Mouse (Mus musculus) frontal cortex, postnatal 14 days (tissue): ENCODE measurements around the gene Hdac6.
A peak's percentile ranks its signal among the peaks of the same experiment; 100 is the strongest.
"Not testable (repeated sequence)": the region's sequence is repeated elsewhere in the genome, so short reads cannot be mapped to it uniquely, and the experiment has no call there.

Experiments used
- DNase-seq, 2 experiments: peaks; one replicate each; pipeline ENCODE4 v3.0.0; 2022; ENCODE audit warnings: low spot score in 2 of 2

The Hdac6 gene

DNA sequence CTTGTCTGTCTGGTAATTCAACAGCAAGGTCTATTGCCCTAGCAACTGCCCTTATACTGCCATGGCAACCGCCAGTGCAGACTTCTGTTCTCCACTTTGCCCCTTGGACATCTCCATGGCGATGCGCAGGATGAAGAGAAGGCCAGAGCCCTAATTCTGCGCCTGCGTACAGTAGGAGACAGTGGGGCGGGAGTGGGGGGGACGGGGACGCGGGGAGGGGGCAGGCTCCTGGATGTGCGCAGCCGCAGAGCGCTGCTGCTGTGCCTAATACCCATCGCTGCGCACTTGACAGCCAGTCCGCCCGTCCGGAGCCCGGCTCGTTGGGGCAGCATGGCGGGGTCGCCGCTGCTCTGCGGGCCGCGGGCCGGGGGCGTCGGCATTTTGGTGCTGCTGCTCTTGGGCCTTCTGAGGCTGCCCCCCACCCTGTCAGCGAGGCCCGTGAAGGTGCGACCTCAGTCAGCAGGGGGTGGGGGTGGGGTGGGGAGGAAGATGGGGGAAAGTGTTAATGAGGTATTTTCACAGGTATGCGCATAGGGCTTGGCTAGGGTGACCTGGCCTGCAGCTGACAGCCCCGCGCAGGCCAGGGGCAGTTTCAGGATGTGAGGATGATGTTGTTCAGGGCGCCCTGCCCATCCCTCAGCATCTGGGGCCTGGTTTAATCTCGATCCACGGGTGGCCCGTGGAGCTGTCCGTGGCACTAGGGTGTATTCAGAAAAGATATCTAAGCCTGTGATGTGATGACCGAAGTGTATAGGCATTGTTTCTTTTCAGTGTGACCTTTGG, 27.9 kb downstream of the Hdac6 start, which contains the start of gene Pcsk1n:
TSS of gene Pcsk1n (plus strand) at position 222 of the 783 bp plus-strand sequence.
- DNase-seq = peak in 1 of 2 experiments; percentile 38

DNA sequence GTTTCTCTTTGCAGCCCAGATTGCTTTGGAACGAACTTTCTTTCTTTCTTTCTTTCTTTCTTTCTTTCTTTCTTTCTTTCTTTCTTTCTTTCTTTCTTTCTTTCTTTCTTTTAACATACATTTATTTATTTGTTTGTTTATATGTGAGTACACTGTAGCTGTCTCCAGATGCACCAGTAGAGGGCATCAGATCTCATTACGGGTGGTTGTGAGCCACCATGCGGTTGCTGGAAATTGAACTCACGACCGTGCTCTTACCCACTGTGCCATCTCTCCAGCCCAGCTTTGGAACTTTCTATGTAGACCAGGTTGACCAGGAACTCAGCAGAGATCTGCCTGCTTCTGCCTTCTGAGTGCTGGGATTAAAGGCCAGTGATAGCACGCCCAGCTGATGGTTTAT, 29.7 kb downstream of the Hdac6 start:
- not testable (repeated sequence) for DNase-seq

DNA sequence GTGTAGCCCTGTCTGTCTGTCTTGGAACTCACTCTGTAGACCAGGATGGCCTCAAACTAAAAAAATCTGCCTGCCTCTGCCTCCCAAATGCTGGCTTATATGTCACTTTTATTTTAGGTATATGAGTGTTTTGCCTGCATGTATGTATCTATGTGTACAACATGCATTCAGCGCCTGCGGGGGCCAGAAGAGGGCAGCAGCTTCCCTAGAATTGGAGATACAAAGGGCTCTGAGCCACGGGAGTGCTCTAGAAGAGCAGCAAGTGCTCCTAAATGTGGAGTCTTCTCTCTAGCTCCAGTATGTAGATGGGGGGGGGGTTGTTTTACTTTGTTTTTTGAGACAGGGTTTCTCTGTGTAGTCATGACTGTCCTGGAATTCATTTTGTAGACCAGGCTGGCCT, 32.0 kb downstream of the Hdac6 start:
- DNase-seq = not testable (repeated sequence)

DNA sequence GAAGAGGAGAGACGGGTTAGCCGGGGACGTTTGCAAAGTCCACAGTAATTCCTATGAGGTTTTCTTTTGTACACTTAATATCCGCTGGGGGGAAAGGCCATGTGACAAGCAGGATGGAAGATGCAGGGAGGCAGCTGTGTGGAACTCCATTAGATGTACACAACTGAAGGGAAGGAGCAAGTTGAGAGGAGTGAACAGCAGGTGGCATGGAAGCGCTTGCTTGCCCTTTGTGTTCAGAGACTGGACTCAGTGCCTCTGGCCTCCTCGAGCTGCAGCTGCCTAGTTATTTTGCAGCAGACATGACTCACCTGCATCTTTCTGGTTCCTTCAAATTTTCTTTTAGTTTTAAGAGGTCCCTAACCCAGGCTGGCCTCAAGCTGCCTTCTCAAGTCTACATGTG, 37.2 kb downstream of the Hdac6 start:
- no peak for DNase-seq

- not testable (repeated sequence) for DNase-seq
Measured at GRCm38 (mm10) chrX:7909242-7909641, 38.4 kb downstream of the Hdac6 start, which contains the start of gene Gm10490. Gene Gm10490, plus strand, starts transcription at chrX:7909542.

GRCm38 (mm10) chrX:7907735-7908134, 40.0 kb downstream of the Hdac6 start, which contains the start of gene Gm10491:
Gene Gm10491, minus strand, starts transcription at chrX:7907835.
- DNase-seq = no peak

GRCm38 (mm10) chrX:7904441-7904840, 43.2 kb downstream of the Hdac6 start:
- no peak for DNase-seq

DNA sequence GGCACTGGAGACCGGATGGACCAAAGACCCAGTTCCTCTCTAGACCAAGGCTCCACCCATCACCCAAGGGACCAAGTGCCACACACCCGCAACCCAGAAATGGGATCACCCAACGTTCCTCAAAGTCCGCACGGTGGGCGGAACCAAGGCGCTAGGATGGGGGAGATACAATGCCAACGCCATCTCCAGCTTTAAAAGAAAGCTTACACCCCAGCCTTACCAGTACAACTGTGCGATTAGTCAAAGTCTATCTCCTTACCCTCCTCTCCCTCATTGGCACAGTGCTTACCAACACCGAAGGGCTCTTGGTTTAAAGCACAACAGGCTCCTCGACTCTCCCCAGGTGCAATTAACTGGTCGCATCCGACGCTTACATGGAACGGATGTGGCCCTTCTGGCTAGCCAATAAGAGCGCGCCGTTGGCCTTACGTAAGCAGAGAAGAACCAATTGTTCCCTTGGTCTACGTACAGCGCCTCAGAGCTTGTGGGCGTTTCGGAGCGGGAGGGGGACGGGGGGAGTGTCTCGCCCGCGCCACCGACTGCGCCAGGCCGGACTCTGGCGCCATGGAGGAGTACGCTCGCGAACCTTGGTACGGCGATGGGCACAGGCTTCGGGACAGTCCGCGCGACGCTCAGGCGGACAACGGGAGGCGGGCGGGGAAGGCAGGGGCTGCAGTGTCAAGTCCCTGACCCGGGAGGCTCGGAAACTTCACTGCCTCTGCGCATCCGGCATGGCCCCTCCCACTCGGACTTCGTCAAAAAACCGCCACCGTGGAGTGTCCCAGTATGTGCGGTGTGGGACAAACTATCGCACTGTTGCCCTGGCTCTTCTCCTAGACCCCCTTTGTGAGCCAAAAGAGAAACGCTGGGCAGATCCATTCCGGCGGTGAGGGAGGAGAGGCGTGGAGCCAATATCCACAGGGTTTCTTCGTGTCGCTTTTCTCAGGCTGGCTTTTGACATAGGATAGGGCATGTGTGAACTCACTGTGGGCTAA, 48.5 kb downstream of the Hdac6 start, which contains the start of the genes Pqbp1 and Timm17b:
TSS of gene Pqbp1 (minus strand) at position 390 of the 995 bp plus-strand sequence.
TSS of gene Timm17b (plus strand) at position 478 of the 995 bp plus-strand sequence.
- peak; percentile 81 to 88 for DNase-seq

DNA sequence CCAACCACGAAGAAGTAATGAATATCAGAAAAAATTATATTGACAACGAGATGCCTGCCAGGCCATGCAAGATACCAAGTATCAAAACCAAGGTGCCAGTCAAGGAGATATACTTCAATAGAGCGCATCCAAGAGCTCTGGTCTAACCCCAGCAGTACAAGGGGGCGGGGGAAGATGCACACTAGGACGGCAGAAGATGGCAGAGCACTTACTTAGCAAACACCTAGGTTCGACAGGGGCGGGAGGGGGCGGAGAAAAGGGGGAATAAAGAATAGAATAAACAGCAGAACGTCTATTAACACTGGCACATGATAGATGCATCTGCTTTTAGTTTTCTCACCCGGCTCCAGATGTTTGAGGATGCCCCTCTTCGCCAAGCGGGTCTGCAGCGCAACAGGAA, 49.5 kb downstream of the Hdac6 start:
- DNase-seq = no peak

DNA sequence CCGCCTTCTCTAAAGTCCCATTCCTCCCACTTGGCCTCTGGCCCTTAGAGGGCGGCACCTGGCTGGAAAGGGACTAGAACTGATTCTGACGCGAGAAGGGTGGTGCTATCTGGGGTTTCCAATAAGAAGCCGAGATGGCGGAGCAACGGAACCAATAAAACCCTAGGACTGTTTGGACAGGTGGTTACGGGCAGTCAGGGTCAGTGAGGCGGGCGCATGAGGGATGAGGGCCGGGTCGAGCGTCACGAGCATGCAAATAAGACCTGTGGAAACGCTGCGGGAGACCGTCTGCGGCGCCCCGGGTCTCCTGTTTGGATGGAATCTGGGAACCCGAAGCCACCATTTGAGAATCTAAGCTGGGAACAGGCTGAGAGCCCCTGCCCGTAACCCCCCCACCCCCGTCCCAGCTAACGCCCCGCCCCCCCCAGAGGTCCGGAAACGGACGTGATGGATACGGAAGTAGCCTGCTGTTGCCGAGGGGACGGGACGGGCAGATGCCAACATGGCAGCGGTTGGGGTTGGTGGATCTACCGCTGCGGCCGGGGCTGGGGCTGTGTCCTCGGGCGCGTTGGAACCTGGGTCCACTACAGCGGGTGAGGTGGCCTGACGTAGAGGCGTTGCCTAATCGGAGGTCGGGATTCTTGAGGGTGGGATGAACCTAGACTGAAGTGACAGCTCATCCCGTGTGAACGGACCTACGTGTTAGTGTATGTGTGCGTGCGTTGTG, 63.7 kb downstream of the Hdac6 start, which contains the start of gene Slc35a2:
TSS of gene Slc35a2 (plus strand) at position 188 of the 727 bp plus-strand sequence.
- peak; percentile 70 to 80 for DNase-seq
